Mouse (Mus musculus) ES-Bruce4 (cell line): ENCODE results near the gene Fam155a.

Source experiments
- CTCF ChIP-seq: IDR thresholded peaks from one replicate; pipeline ENCODE4 v1.8.1; 2011; ENCODE audit warnings: low read depth, low read length
- EP300 ChIP-seq: IDR thresholded peaks from 2 replicates; pipeline ENCODE4 v1.6.1; 2011; ENCODE audit warnings: low read depth, low read length; ENCODE audit not compliant: insufficient read depth
- POLR2A ChIP-seq: IDR thresholded peaks from one replicate; pipeline ENCODE4 v1.8.1; 2011; ENCODE audit warnings: low read length; ENCODE audit not compliant: insufficient read depth

DNA sequence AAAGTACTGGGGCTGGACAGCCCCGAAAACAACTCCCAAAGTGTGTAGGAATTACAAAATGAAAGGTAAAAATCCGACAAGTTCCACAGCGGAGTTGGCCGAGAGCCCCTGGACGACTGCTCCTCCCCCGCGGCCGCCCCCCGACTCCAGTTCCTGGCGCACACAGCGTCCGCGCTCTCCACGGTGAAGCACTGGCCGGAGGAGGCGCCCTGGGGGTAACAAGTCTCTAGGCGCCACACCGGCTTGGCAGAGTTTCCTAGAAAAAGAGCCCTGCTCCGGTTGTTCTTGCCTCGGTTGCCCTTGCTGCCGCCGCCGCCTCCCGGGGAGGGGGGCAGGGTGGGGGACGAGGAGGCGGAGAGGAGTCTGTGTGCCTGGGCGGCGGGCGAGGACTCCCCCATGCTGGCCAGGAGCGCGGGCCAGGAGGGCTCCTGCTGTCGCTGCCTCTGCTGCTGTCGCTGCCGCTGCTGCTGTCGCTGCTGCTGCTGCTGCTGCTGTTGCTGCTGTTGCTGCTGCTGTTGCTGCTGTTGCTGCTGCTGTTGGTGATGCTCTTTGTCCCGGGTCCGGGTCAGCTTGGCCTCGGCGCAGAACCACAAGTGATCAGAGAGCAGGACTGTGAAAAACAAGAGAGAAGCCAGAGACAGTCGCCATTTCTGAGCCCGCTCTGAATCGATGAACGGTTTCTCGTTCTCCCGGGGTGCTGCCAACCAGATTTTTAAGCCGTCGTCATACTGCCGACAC is 531 bp downstream of the Fam155a start:
- TF ChIP-seq CTCF (no peak), POLR2A (no peak), EP300 (no peak)
